Mouse (Mus musculus) thymus, postnatal 36 days (tissue): ENCODE data around the gene Bach2.

Experiments
- DNase-seq, 2 experiments: peaks; one replicate each; pipeline ENCODE4 v3.0.0; 2022; ENCODE audit warnings: mixed read lengths in 2 of 2

The Bach2 gene

DNA sequence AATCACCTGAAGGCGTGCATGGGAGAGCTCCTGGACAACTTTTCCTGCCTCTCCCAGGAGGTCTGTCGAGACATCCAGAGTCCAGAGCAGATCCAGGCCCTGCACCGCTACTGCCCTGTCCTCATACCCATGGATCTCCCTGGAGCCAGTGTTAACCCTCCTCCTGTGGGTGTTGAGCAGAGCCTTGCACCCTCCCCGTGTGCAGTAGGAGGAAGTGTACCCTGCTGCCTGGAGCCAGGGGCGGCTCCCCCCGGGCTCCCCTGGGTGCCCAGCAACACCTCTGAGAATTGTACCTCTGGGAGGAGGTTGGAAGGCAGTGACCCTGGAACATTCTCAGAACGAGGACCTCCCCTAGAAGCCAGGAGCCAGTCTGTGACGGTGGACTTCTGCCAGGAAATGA, 341.2 kb downstream of the Bach2 start:
- DNase-seq, result no peak

DNA sequence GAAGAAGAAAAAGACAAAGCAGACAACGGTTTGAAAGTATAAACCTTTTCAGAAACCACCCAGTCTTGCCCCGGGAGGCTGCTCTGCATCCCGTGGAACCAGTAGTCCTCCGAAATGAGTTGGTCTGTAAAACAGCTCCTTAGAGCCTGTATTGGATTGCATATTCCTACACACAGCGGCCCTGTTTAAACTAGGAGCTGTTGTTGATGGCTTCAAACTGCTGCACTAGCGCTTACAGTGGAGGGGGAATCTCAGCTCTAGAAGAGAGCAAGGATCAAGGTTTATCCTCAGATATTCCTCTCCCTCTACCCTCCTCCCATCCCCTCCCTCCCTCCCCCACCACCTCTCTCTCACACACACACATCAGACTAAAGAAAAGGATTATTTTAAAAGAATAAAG, 345.6 kb downstream of the Bach2 start:
- DNase-seq, result no peak

DNA sequence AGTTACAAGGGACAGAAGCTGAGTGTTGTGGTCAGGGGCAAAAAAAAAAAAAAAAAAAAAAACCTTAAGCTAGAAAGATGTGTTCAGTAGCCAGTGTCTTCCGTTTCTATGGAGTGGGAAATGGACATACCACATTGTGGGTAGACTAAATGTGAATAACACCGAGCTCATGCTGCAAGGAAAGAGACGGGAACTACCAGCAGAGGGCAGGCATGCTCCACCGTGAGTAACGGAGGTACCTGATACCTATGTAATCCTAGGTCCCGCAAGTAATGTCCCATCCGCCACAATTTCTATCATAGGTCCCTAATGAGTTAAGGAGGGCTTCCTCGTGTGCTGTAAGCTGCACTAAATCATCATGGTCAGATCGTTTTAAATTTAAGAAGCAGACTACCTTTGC, 348.0 kb downstream of the Bach2 start:
- DNase-seq, result peak; percentile 75 to 82

DNA sequence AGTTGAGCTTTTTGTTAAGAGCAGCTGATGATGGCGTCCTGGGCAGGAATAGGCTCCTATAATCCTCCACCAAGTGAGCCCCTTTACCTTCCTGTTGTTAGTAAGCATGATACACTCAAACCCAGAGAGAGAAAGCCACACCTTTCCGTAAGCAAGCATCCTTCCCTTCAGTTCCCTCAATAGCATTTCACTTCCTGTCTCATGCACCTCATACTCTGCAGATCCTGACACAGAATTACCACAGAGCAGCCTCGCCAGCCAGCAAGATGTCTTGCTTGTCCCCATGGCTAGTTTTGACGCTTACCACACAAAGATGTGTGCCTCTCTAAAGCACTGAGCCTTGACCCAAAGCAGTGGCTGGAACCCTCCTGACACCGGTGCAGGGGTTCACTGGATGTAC, 348.9 kb downstream of the Bach2 start:
- DNase-seq, result no peak

DNA sequence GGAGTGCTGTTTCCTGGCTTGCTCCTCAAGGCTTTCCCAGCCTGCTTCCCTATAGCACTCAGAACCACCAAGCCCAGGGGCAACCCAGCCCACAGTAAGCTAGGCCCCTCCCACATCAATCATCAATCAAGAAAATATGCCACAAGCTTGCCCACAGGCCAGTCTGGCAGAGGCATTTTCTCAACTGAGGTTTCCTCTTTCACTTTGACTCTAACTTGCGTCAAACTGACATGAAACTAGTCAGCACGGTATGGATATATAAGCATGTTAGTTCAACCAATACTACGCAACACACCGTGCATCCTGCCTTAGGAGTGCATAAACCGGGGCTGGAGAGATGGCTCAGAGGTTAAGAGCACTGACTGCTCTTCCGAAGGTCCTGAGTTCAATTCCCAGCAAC, 349.6 kb downstream of the Bach2 start:
- no peak for DNase-seq

DNA sequence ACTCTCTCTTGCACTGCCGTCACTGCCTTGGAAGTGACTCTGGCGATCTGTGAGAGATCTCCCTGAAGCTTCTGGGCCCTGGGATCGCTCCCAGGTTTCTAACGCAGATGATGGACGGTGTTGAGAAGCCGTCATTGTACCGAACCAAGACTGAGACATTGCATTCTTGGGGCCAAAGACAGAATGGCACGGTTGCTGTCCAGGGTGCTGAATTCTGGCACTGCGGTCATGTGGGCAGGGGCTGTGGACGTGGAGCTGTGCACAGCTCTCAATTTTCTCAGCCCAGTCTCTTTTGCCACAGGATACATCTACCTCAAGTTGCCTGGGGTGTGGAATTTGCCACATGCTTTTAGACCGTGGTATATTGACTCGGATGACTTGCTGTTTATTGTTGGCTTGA, 362.5 kb downstream of the Bach2 start:
- peak; percentile 43 to 47 for DNase-seq

DNA sequence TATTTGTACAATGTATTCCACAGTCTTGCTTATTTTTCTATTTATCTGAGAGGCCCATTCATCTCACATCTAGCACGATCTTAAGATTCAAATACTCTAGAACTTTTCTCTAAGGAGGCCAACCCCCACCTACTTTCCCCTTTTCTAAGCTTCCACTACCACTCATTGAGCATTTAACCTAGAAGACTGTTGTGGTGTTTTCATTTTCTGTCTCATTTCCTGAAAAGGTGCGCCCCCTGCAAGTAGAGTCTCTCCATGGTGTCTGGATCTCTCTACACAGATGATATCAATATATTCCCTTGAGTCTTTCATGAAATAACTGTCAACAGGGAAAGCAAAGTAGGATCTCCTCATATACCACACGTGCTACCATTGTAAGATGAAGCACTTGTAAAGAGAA, 364.1 kb downstream of the Bach2 start, which contains the start of gene Gja10:
TSS of gene Gja10 (minus strand) at position 101 of the 400 bp plus-strand sequence.
- DNase-seq, result no peak

DNA sequence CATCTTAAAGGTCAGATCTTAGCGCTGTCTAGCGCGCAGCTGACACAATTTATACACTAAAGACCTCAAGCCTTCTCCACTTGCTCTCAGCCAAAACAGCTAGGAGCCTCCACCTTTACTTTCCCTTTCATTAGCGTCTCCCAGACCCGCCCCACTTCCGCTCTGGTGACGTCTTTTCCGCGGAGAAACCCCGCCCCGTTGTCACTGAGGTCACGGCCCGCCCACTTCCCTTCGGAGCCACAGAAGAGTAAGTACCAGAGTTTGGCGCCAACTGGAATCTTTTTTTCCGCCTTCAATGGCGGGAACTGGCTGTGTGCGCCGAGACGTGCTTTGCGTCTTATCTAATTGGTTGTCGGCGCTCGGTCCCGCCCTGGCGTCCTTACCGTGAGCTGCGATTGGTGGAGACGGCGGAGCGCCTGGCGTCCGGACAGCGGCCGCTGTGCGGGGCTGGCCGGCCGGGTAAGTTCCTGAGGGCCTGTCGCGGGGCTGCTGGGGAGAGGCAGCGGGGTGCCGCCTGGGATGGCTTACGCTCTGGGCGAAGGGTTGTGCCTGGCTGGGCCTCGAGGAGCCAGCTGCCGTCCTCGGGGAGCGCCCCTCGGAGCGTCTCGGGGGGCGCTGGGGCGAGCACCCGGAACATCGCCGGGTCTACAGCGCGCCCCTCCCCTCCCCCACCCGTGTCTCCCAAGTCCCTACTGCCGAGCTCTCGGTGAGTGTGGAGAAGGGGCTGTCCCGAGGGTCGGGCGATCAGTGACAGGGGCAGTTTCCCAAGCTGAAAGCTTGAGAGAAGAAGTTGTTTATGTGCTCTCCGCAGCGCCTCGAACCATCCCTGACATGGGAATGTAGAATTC, 376.7 kb downstream of the Bach2 start, which contains the start of gene Casp8ap2:
TSS of gene Casp8ap2 (plus strand) at position 418 of the 848 bp plus-strand sequence.
- peak; percentile 99 for DNase-seq

DNA sequence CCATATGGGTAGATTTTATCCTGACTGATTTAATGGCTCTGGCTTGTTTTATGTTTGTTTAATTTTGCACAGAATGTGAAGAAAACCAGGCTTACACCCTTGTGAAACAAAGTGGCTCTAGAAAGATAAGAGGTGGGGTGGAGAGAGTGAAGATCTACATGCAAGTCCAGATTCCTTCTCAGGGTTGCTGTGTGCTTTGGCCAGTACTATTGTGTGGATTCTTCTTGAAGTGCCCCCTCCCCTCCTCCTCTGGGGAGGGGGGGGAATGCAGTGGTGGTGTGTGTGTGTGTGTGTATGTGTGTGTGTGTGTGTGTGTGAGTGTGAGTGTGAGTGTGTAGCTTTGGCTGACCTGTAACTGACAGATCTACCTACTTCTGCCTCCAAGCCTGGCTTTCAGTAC, 383.0 kb downstream of the Bach2 start:
- DNase-seq, result no peak
